Mouse (Mus musculus) ES-CJ7 (cell line): Measurements from ENCODE around the gene Leprot.

Experiments
- DNase-seq: peaks from one replicate; pipeline ENCODE4 v3.0.0; 2011; ENCODE audit warnings: low read depth, low spot score

Gene Leprot

GRCm38 (mm10) chr4:101664160-101664750 is 16.7 kb downstream of the Leprot start:
- DNase-seq, result peak; percentile 48

DNA sequence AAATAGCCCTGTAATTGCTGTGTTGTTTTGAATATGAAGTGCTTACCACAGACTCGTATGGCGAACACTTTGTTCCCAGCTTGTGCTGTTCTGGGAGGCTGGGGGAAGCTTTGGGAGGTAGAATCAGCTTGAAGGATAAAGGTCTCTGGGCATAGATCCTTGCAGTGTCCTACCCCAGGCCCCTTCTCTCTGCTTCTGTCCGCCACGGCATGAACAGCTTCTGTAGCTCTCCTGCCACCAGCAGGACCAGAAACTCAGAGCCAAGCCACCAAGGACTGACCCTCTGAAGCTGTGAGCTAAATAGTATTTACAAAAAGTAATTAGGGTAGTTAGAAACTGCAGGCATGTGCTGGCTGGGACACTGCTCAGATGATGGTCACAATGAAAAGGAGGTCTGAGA is 17.2 kb downstream of the Leprot start:
- no peak for DNase-seq

- no peak for DNase-seq
Measured at GRCm38 (mm10) chr4:101669161-101669560, 21.6 kb downstream of the Leprot start.

DNA sequence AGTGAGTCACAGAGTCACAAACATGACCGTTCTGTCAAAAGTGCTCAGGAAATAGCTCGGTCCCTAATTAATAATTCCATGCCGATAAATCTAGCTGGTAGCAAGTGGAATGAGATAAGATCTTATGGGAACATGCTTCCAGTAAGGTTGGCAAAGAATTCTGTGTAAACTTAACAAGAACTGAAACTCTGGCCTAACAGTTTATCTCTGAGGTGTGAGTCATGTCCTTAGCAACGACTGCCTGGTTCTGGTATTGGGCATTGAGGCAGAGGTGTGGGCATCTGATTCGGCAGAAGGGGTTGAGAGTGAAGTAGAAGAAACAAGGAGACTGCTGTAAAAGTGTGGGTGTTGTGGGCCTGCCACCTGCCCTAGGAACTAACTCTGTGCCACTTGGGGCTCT is 22.3 kb downstream of the Leprot start:
- DNase-seq, result no peak

DNA sequence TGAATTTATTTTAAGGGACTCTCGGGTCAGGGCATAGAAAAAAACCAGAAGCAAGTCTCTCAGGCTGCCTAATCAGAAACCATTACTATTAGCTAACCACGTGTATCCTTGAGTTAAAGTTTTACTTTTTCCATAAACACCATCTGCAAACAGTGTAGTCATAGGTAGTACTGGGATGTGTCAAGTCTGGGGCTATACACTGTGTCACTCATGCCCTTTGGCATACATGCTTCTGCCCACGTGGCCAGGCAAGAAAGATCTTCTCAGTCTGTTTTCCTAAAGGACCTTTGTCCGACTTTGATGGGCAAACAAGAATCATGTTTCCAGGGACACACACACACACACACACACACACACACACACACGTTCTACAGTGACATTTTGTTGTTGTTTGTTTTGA is 27.3 kb downstream of the Leprot start:
- no peak for DNase-seq

DNA sequence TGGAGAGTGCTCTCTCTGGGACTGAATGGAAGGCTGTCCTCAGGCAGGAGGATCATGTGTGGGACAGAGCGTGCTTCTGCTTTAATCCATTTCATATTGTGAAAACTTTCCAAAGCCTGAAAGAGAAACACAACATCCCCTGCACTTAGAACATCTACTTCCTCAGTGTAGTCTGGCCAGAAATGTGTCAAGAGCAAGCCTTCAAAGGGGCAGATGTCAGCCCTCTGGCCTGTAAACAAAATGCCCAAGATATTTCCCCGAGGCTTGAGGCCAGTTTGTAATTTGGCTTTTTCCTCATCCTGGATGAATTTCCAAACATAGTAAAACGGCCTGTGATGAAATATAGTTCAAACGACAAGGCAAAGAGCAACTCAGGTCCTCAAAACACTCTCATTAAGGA is 28.2 kb downstream of the Leprot start:
- DNase-seq, result no peak

DNA sequence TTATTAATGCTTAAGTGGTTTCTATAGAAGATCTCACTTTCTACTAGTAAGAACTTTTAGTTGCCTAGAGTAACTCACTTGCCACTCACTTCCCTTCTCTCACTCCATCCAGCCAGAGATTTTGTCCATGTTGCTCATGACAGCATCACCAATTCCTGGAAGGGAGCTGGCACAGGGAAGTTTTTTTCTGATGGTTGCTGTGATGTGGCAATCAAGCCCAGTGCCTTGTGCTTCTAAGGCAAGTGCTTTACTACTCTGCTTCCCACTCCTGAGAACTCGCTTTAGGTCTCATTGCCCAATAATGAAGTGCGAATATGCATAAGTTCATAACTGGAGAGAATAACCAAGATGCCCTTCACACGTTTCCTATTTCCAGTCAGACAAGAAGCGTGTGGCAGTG is 35.1 kb downstream of the Leprot start:
- no peak for DNase-seq

DNA sequence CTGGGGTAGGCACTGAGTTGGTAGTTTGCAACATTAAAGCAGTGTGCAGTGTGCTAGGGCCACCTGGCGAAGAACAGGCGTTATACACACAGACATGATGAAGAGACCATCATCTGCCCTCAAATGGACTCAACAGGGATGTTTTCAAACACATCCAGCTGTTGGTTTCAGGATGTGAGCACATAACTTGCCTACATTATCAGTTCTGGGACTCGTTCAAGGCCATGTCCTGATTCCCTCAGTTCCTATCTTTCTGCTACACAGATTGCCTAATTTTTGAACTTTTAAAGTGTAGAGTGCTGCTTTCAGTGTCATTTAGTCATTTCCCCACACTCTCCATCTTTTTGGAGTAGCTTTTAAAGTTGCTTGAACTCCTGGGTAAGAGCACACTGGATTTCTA is 35.6 kb downstream of the Leprot start:
- DNase-seq, result no peak

DNA sequence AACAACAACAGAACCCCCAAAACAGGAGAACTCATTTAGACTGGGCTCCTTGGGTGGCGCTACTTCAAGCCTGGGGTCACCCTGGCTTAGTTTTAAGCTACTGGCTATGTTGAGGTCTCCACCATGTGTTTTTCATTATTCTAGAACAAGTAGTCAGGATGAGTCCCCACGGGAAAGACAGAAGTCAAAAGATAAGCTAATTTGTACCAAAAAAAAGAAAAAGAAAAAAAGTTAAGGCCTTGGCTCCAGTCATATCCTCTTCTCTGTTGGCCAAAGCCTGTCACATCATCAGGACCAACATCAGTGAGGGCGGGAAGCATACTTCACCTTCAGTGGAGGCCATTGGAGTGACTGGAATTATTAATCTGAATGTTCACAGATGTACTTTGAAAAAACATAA is 37.3 kb downstream of the Leprot start:
- DNase-seq, result no peak

GRCm38 (mm10) chr4:101686227-101686810 is 38.8 kb downstream of the Leprot start:
- no peak for DNase-seq

- DNase-seq, result no peak
Measured at GRCm38 (mm10) chr4:101689241-101689640, 41.7 kb downstream of the Leprot start.

DNA sequence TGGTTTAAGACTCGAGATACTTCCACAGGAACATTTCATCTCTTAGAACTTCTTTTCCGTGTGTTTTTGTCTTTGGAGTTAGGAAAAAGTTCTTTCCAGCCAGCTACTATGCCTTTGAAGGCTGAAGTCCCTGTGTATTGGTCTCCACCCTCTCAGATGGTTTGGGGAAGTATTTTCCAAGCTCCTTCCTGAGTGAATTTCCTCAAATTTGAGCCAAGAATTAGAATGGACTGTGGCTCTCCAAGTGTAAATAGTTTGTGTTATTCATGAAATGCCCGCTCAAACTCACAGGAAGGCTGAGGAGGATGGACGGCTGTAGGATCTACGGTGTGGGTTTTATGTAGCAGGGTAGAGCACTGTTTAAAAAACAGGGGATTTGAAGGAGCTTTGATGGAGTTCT is 42.1 kb downstream of the Leprot start:
- no peak for DNase-seq

DNA sequence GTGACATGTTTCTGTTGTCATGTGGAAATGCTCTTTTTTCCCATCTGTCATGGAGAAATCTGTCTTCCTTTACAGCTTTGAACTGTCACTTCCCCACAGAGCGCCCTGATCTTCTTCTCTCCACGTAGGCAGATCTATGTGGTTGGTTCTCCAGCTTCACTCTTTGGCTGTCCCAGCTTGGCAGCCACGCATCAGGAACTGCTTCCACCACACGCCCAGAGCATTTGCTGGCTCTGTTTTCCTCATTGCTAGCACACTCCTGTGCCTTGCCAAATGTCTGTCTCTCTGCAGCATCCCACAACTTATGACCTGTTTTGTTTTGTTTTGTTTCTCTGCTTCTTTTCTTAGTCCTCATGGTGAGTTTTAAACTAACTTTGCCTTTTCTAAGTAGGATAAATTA is 45.4 kb downstream of the Leprot start:
- DNase-seq, result no peak

GRCm38 (mm10) chr4:101694529-101694928 is 47.0 kb downstream of the Leprot start:
- no peak for DNase-seq

GRCm38 (mm10) chr4:101697236-101697635 is 49.7 kb downstream of the Leprot start:
- no peak for DNase-seq

DNA sequence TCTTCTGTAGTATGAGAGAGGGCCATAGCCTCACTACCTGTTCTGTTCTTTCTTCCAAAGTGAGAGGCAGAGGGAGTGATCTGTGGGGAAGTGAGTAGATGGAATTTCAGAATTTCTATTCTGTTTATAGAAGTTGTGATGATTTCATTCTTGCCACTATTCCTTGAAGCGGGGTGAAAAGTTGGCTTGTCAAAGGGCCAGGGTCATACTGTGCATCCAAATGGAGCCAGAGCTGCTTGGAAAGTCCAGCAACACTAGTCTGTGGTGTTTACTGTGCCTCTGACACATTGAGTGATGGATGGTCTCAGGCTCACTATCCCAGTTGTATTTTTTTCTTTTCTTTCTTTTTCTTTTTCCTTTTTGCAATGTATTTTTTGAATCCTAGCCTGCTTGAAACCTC is 51.9 kb downstream of the Leprot start:
- DNase-seq, result no peak

- DNase-seq, result no peak
Measured at GRCm38 (mm10) chr4:101700892-101701640, 53.5 kb downstream of the Leprot start.

DNA sequence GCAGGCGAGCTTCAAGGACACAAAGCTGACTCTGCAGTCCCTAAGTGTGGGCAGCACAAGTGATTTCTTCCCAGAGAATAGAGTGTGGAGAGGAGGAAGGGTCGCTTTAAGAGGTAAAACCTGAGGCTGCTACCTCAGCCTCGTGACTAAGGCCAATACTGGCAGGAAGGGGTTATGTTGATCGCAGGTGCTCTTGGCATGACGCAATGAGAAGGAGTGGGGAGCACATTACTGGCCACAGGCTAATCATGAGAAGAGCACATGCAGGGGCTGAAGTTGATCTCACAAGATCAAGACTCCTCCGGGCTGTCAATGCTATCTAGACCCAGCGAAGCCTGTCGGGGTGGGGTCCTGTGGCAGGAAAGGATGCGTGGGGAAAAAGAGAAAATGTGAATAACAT is 57.8 kb downstream of the Leprot start:
- no peak for DNase-seq

DNA sequence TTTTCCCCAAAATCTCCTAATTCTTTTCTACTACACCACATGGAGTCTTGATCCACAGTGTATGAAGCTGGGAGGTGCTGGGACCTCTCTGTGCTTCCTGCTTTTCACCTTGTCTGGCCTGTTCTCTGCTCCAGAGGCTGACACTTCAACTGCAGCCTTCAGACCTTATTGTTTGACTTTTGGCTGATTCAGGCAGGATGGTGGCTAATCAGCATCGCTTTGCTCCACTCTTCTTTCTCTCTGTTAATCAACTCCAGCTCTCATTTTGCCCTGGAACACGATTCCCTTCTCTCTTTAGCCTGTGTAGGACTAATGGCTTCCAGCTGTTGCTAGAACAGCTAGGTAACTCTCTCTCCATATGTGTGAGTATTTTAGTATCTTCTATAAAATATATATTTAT is 59.7 kb downstream of the Leprot start:
- no peak for DNase-seq

GRCm38 (mm10) chr4:101707953-101708352 is 60.4 kb downstream of the Leprot start:
- no peak for DNase-seq
